Mouse (Mus musculus) ovary, adult 18-20 months (tissue): ENCODE measurements around the gene Ankrd12.
"Not testable (repeated sequence)": the region's sequence is repeated elsewhere in the genome, so short reads cannot be mapped to it uniquely, and the experiment has no call there.

Experiments used
- DNase-seq: peaks from one replicate; pipeline ENCODE4 v3.0.0; 2022; ENCODE audit warnings: low spot score, mixed read lengths

Ankrd12 gene

GRCm38 (mm10) chr17:66084486-66084885 lies 7.6 kb upstream of the Ankrd12 start:
- DNase-seq = no peak

- no peak for DNase-seq
Observed at GRCm38 (mm10) chr17:66077437-66077850, 555 bp upstream of the Ankrd12 start.

DNA sequence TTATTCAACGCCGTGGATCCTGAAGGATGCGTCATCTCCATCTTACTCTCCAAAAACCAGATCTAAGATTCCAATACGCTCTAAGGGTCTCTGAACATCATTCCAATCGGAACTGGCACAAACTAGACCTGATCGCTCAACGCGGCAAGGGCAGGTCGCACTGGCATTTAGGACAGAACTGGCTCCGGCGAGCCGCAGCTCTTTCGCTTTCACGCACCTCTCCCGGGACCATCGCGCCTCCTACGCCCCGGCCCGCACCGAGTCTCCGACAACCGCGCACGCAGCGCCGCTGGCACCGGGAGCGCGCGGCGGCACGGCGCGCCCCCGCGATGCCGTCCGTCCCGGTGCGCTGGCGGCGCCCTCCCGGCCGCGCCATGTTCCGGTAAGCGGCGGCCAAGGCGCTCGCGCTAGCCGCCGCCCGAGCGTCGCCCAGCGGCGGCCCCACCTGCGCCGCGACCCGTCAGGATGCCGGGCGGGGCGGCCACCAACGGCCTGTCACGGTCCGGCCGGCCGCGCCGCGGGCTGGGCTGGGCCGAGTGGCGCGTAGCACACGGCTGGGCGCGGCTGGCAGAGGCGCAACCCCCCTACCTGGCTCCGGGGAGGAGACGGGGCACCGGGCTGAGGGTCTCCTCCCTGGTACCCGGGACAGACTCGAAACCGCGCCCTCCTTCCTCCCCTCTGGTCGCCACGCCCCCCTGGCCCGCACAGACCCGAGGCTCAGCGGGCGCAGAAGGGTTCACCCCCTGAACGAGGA lies 538 bp downstream of the Ankrd12 start:
- no peak for DNase-seq

GRCm38 (mm10) chr17:66075827-66076173 lies 1.1 kb downstream of the Ankrd12 start:
- no peak for DNase-seq

GRCm38 (mm10) chr17:66073971-66074370 lies 2.9 kb downstream of the Ankrd12 start:
- DNase-seq = no peak

- DNase-seq = not testable (repeated sequence)
Observed at GRCm38 (mm10) chr17:66069036-66069435, 7.9 kb downstream of the Ankrd12 start.

- no peak for DNase-seq
Observed at GRCm38 (mm10) chr17:66065115-66065514, 11.8 kb downstream of the Ankrd12 start.

GRCm38 (mm10) chr17:66061241-66061938 lies 15.5 kb downstream of the Ankrd12 start:
- no peak for DNase-seq

- DNase-seq = no peak
Observed at GRCm38 (mm10) chr17:66058160-66058559, 18.7 kb downstream of the Ankrd12 start.

- DNase-seq = no peak
Observed at GRCm38 (mm10) chr17:66057145-66057544, 19.7 kb downstream of the Ankrd12 start.

- no peak for DNase-seq
Observed at GRCm38 (mm10) chr17:66053349-66053748, 23.5 kb downstream of the Ankrd12 start.

- DNase-seq = no peak
Observed at GRCm38 (mm10) chr17:66048795-66049194, 28.1 kb downstream of the Ankrd12 start.

DNA sequence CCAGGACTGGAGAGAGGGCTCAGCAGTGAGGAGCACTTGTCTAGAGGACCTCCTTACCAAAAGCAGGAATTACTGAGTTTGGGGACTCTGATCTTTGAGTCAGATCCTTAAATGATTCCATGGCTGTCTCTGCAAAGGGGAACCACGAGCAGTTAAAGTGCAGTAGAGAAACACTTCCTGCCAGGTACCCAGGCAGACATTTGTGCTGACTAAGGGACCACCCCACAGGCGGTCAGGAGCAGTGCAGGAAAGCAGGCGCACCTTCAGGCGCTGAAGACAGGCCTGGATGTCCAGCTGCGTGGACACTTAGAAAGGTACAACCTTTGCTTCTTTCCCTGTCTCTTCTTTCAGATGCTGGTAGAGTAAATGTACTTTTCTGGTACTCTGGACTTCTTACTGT lies 28.7 kb downstream of the Ankrd12 start:
- no peak for DNase-seq

- not testable (repeated sequence) for DNase-seq
Observed at GRCm38 (mm10) chr17:66043679-66044078, 33.2 kb downstream of the Ankrd12 start.

GRCm38 (mm10) chr17:66041020-66041419 lies 35.9 kb downstream of the Ankrd12 start:
- DNase-seq = no peak

DNA sequence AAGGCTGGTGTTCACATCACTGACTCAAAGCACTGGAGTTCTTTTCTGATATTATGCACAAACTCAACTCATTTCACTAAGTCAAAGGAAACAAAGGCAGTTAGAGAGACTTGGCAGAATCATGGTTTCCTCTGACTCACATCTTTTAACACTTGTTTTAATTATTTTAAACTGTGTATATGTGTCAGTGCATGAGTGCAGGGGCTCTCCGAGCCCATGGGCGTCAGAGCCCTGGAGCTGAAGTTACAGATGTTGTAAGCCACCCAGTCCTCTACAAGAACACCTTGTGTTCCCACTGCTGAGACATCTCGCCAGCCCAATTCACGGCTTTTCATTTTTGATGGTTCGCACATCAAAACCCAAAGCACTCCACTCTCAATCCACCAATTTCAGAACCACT lies 43.6 kb downstream of the Ankrd12 start:
- no peak for DNase-seq

- no peak for DNase-seq
Observed at GRCm38 (mm10) chr17:66031991-66032390, 44.9 kb downstream of the Ankrd12 start.

DNA sequence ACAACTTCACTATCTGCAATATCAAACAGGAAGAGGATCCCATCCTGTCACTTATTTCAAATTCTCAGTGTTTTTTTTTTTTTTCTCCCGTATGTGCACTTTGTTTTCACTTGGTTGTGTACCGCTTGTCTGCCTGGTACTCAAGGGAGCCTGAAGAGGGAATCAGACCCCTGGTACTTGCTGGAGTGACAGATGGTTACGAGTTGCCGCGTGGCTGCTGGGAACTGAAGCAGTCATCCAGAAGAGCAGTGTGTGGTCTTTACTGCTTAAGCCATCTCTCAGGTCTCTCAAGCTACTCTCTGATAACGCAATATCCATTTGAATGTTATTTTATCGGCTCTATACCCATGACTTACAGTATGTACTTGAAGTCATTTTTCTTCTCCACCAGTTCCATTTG lies 52.7 kb downstream of the Ankrd12 start:
- no peak for DNase-seq

- no peak for DNase-seq
Observed at GRCm38 (mm10) chr17:66011790-66012189, 65.1 kb downstream of the Ankrd12 start.

DNA sequence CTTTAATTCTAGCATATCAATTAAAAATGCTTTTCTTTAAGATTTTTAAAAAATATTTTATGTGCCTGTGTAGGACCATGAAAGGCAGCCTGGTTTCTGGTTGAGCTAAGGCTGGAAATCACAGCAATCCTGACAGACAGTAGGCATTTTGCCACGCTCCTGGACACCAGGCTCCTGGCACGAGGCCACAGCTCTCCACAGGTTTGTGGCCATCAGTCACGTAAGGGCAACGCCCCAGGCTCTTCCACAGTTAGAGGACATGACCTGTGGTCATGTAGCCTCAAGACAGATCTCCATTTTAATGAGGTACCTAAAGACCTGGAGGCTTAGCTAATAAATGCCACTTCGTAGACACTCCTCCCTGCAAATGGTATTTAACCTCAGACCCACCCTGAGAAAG lies 69.0 kb downstream of the Ankrd12 start:
- no peak for DNase-seq

DNA sequence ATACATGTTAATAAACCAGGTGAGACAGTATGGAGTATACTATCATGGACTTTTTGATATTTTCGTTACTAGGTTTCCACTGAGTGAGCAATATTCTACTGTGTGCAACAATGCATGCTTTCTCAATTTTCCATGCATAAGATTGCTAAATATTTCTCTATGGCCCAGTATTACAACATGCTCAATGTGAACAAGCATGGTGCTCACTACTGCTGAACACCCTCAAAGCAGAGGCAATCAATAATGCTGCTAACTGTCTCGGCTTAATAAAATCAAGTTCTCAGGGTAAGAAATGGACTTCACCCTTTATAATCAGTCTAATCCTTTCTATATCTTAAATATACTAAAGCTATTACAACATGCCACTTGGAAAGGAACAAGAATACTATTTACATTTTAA lies 69.4 kb downstream of the Ankrd12 start:
- no peak for DNase-seq

- no peak for DNase-seq
Observed at GRCm38 (mm10) chr17:65988151-65988820, 88.6 kb downstream of the Ankrd12 start.

DNA sequence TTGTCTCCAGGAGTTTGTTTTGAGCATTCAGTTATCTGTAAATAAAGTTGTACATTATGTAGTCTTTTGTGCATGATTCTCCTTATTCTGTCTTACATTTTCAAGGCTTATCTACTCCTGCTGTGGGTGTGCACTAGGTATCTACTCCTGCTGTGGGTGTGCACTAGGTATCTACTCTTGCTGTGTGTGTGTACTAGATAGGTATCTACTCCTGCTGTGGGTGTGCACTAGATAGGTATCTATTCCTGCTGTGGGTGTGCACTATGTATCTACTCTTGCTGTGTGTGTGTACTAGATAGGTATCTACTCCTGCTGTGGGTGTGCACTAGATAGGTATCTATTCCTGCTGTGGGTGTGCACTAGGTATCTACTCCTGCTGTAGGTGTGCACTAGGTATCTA lies 100.2 kb downstream of the Ankrd12 start:
- DNase-seq = not testable (repeated sequence)
